Mouse (Mus musculus) stomach, embryonic 16.5 days (tissue): ENCODE measurements at regions not wholly inside any gene's neighbourhood (a gene's known extent, or its start where the extent isn't known, plus 50 kb on each side); places are given as distances from the start of the nearest gene placed in this dataset.

ENCODE experiments used
- ATAC-seq: fragments of 200-750 bp; cut with Nextera tagmentation; 2 replicates; pipeline ENCODE4 v1.8.0; 2017; ENCODE audit warnings: moderate number of reproducible peaks, moderate TSS enrichment; ENCODE audit not compliant: insufficient read depth, low FRiP score
- H3K27ac ChIP-seq: fragments of 300-500 bp; sonication (generic); 2 replicates; pipeline ENCODE4 v1.5.1; 2014; ENCODE audit warnings: low read length
- H3K27me3 ChIP-seq: fragments of 300-500 bp; sonication (generic); 2 replicates; pipeline ENCODE4 v1.6.1; 2014; ENCODE audit warnings: low read length, control low read depth, mixed read lengths; ENCODE audit not compliant: control insufficient read depth, insufficient read depth
- H3K36me3 ChIP-seq: fragments of 300-500 bp; sonication (generic); 2 replicates; pipeline ENCODE4 v1.6.1; 2014; ENCODE audit warnings: low read length; ENCODE audit not compliant: control insufficient read depth, insufficient read depth
- H3K4me1 ChIP-seq: fragments of 300-500 bp; sonication (generic); 2 replicates; pipeline ENCODE4 v1.6.1; 2014; ENCODE audit warnings: low read length, control low read depth, mixed read lengths; ENCODE audit not compliant: control insufficient read depth, insufficient read depth
- H3K4me2 ChIP-seq: fragments of 300-500 bp; sonication (generic); 2 replicates; pipeline ENCODE4 v1.6.1; 2014; ENCODE audit warnings: low read depth, low read length, mixed read lengths
- H3K4me3 ChIP-seq: fragments of 300-500 bp; sonication (generic); replicated peaks from 2 replicates; pipeline ENCODE4 v1.5.1; 2014; ENCODE audit warnings: mild to moderate bottlenecking, low read length
- H3K9ac ChIP-seq: fragments of 300-500 bp; sonication (generic); 2 replicates; pipeline ENCODE4 v1.6.1; 2014; ENCODE audit warnings: low read length
- H3K9me3 ChIP-seq: fragments of 300-500 bp; sonication (generic); replicated peaks from 2 replicates; pipeline ENCODE4 v1.6.1; 2016; ENCODE audit warnings: low read length, control low read depth; ENCODE audit not compliant: control insufficient read depth
- WGBS: fragments of 180-500 bp; shearing (Covaris S2); extraction: QIAGEN DNeasy Blood & Tissue Kit; methylation state at CpG from one replicate; pipeline ENCODE4 v1.1.7; 2014; 5-methylcytosine and 5-hydroxymethylcytosine counted together

DNA sequence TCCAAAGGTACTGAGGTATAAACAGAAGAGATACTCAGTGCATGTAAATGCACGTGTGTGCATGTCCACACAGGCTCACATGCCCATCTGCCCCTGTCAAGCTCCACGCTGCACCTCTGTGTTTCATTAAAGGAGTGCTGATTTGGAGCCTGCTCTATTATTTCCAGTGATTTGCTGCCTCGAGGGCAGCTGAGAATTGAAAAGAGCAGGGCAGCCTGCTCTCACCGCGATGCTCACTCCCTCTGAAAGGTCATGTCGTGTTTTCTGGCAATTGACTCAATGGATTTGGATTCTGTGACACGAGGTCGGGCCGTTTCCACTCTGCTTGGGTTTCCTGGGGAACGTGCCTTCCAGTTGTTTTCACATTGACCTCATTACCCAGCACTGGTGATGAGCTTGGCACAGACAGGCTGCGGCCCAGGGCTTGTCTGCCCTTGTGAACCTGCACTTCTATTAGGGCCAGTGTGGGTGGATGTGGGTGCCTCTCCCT, 167.1 kb downstream of the Fam169b start:
- no peaks in the 10 kb centered on the region for H3K36me3 ChIP-seq
- H3K4me2 ChIP-seq, result no peak overlapping the region
- WGBS, result 62% methylated on average over 11 of the region's 11 CpGs
- no peak overlapping the region for H3K4me3 ChIP-seq
- no peaks in the 10 kb centered on the region for H3K4me1 ChIP-seq
- no peaks in the 10 kb centered on the region for H3K27me3 ChIP-seq
- no peaks in the 10 kb centered on the region for H3K9me3 ChIP-seq
- H3K9ac ChIP-seq, result no peak overlapping the region
- no peak for ATAC-seq
- no peak overlapping the region for H3K27ac ChIP-seq

DNA sequence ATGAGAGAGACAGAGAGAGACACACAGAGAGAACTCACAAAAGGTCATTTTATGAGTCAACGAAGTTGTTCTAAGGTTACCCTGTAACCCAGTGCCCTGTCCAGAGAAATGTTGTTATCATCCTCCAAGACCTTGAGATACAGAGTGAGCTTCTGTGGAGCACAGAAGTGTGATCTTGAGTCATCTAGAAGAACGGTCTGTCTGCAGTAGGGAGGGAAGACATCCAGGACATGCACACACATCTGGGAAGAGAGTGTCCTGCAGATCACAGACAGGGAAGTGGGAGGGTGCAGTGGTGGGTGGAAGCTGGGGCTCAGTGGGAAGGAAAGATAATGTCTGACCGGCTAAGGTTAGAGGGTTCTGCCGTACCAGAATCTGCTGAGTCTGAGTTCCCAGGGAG, 155.3 kb downstream of the Fam169b start:
- H3K27me3 ChIP-seq, result no peaks in the 10 kb centered on the region
- no peaks in the 10 kb centered on the region for H3K36me3 ChIP-seq
- no peaks in the 10 kb centered on the region for H3K9me3 ChIP-seq
- H3K4me2 ChIP-seq, result no peak overlapping the region
- no peak for ATAC-seq
- H3K4me3 ChIP-seq, result no peak overlapping the region
- H3K27ac ChIP-seq, result no peak overlapping the region
- 82% methylated on average over 4 of the region's 4 CpGs for WGBS
- no peak overlapping the region for H3K9ac ChIP-seq
- H3K4me1 ChIP-seq, result no peaks in the 10 kb centered on the region

DNA sequence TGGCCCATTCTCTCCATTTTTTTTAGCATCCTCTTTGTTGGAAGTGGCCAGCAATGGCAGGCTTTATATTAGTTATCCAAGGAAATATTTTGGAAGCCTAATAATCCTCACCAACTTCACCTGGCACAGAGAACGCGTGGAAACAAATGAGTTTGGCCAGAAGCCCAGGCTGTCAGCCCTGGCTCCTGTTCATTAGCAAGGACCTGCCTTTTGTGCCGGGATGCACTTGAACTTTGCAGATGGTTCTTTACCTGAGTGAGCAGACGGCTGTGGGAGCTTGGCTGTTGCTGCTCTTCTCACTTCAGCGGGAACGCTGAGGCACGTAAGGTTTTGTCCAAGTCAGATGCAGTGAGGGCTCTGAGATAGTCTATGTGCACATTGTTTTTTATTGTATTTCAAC, 142.3 kb downstream of the Fam169b start:
- Histone ChIP-seq H3K9ac (no peak overlapping the region), H3K4me2 (no peak overlapping the region), H3K27me3 (no peaks in the 10 kb centered on the region), H3K27ac (no peak overlapping the region), H3K36me3 (no peaks in the 10 kb centered on the region), H3K4me3 (no peak overlapping the region), H3K4me1 (no peaks in the 10 kb centered on the region), H3K9me3 (no peaks in the 10 kb centered on the region)
- 70% methylated on average over 7 of the region's 7 CpGs for WGBS
- no peak for ATAC-seq

DNA sequence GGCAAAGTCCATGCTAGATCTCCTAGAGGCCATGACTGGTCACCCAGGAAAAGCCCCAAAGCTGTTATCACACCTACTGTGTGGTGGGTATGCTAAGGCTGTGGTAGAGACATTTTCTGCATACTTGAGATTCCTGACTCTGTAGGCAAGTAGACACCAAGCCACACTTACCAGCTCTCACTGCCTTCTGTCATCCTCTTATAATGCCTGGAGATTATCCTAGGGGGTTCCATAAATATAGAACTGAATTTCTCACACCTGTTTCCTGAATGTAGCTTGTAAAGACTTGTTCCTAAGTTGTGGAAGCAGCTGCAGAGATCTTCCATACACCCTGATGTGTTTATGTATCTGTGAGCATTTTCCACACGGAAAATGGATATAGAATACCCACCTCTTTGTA, 139.1 kb downstream of the Fam169b start:
- Histone ChIP-seq H3K4me3 (no peak overlapping the region), H3K9ac (no peak overlapping the region), H3K27me3 (no peaks in the 10 kb centered on the region), H3K27ac (no peak overlapping the region), H3K4me2 (no peak overlapping the region), H3K9me3 (no peaks in the 10 kb centered on the region), H3K4me1 (no peaks in the 10 kb centered on the region), H3K36me3 (no peaks in the 10 kb centered on the region)
- WGBS, result 21% methylated on average over 1 of the region's 1 CpGs
- ATAC-seq, result no peak
